Mouse (Mus musculus): ENCODE results near the gene Smco3. TPM values are rescaled to one million over a fixed set of nuclear protein-coding genes. Genes with fewer than 3 reads are reported as not detected.

Gene Smco3
- total RNA-seq, 2 experiments from 2014 or later, result 1.2 to 1.6 TPM

Small RNA genes lying within 50 kb of the gene (microRNA-seq; reads per million reads assigned to microRNA genes)
- not detected for gene Gm44364

Other genes starting within 250 kb of the Smco3 start
- gene Plbd1, start 173.5 kb downstream of the Smco3 start, total RNA-seq (2021), result 10 to 100 TPM; 14.2 to 15.5 TPM
- gene Gucy2c, start 53.7 kb downstream of the Smco3 start, total RNA-seq (2021), result under 1 TPM in 1 of 2 experiments, not detected in 1; 0.08 TPM
- gene Hist4h4, start 31.0 kb downstream of the Smco3 start, total RNA-seq (2021), result 10 to 100 TPM; 32.2 to 40.5 TPM
- gene H2afj, start 27.2 kb downstream of the Smco3 start, total RNA-seq (2021), result 10 to 100 TPM; 18.1 to 19.7 TPM
- under 1 TPM; 0.39 to 0.57 TPM for gene BC049715, start 7.8 kb downstream of the Smco3 start, total RNA-seq (2021)
- 10 to 100 TPM; 83.7 to 86.2 TPM for gene Wbp11, start 7.2 kb downstream of the Smco3 start, total RNA-seq (2021)
- gene Art4, start 22.3 kb upstream of the Smco3 start, total RNA-seq (2021), result 1 to 10 TPM in 1 of 2 experiments, under 1 TPM in 1; 0.41 to 1.0 TPM
- gene Mgp, start 40.4 kb upstream of the Smco3 start, total RNA-seq (2021), result 100 to 1,000 TPM in 1 of 2 experiments, 10 to 100 TPM in 1; 73.6 to 120 TPM
- not detected for gene Erp27, start 86.7 kb upstream of the Smco3 start, total RNA-seq (2021)
- gene Pde6h, start 88.4 kb upstream of the Smco3 start, total RNA-seq (2021), result not detected
- 10 to 100 TPM; 28.4 to 31.1 TPM for gene Arhgdib, start 106.4 kb upstream of the Smco3 start, total RNA-seq (2021)